Mouse (Mus musculus) layer of hippocampus, adult 6 months (tissue): ENCODE measurements around the gene Mmp10. TPM values are rescaled to one million over a fixed set of nuclear protein-coding genes. Genes with fewer than 3 reads are reported as not detected.

Source experiments
- long read RNA-seq, 2 experiments: library from polyadenylated mRNA; unstranded; transcript quantifications; one replicate each; pipeline ENCODE4 v2.0.0; 2019 to 2020
- polyA plus RNA-seq: library from polyadenylated mRNA; unstranded; fragments of <200 nt; fragmentation: Nextera tagmentation; gene quantifications from 2 replicates; pipeline ENCODE4 v1.2.3, GENCODE M21; 2021

The Mmp10 gene
- polyA plus RNA-seq = not detected in 2 replicates
- long read RNA-seq, experiment 1 = 0 reads
- long read RNA-seq, experiment 2 = 0 reads

DNA sequence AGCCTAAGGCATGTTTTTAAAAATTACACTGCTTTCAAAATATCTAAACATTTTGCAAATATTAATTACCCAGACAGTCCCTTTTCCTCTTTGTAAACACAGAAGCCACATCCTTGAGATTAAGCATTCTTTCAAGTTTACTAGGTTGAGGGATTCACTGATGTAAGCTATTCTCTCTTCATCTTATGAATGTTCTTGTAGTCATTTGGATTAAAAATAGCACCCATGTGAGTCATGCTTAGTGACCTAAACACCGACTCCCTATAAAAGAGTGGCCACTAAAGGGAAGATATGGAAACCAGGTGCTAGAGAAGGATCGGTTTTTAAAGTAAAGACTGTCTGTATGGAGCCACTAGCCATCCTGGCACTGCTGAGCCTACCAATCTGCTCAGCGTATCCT is at the start of gene Mmp10:
Gene Mmp10, plus strand, starts transcription at position 302 of the 400 bp plus-strand sequence.

DNA sequence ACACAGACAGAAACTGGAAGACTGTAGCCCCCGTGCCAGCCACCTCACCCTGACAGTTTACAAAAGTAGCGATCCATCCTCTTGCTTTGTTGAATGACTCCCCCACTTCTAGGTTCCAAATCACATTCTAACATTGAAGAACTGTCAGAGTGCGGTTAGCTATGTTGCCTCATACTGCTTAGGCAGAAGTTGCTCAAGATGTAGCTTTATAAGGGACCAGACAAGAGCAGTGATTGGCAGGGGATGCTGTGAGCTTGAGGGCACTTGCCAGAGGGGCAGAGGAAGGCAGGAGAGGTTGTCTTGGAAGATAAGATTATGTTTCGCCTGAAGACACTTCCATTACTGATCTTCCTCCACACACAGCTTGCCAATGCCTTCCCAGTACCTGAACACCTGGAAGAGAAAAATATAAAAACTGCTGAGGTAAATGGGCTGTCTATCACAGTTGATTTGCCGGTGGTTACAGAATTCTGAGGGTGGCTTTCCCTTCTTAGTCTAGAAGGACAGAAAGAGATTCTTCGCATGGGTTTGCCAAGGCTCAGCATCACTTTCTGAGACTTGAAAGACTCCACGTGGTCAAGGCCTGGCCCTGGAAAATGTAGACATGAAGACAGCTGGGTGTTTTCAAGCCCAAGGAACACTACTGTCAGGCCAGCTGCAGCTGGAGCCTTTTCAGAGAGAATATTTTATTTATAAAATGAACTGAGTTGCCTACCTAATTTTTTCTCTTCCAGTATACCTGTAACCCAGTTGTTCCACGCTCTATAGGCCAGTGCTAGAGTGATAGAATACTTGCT is 56.3 kb downstream of the Mmp10 start, which contains the start of gene Mmp8:
Gene Mmp8, plus strand, starts transcription at position 236 of the 797 bp plus-strand sequence.

Other genes with a start within 250 kb of the Mmp10 start
- not detected in 2 replicates for gene Mmp13, start 229.8 kb upstream of the Mmp10 start, polyA plus RNA-seq
- gene Mmp12, start 158.0 kb upstream of the Mmp10 start, polyA plus RNA-seq = 0.19 TPM in 1 of 2 replicates, not detected in the other
- not detected in 2 replicates for gene Mmp1b, start 114.3 kb upstream of the Mmp10 start, polyA plus RNA-seq
- 0.10 TPM in 1 of 2 replicates, not detected in the other for gene Mmp3, start 56.5 kb upstream of the Mmp10 start, polyA plus RNA-seq
- not detected in 2 replicates for gene Mmp8, start 56.1 kb downstream of the Mmp10 start, polyA plus RNA-seq
- gene Mmp27, start 69.0 kb downstream of the Mmp10 start, polyA plus RNA-seq = not detected in 2 replicates
- gene Mmp20, start 125.9 kb downstream of the Mmp10 start, polyA plus RNA-seq = not detected in 2 replicates
- not detected in 2 replicates for gene Mmp7, start 189.7 kb downstream of the Mmp10 start, polyA plus RNA-seq